Mouse (Mus musculus): Measurements from ENCODE around the gene Lsm6.

- TF ChIP-seq CTCF (IDR thresholded peaks at IDR 0.05; ENCODE audit: low read depth, low read length) (no peak), EP300 (IDR thresholded peaks at IDR 0.05; ENCODE audit: insufficient read depth, low read depth, low read length) (no peak)
Observed at GRCm38 (mm10) chr8:78770584-78770983, 50.4 kb downstream of the Lsm6 start.

All from ES-Bruce4 (cell line).